Mouse (Mus musculus) cortical plate, adult 2 months (tissue): ENCODE data around the gene Ovch2.

Experiments
- CTCF ChIP-seq: fragments of 200-500 bp; IDR thresholded peaks from 2 replicates; pipeline ENCODE4 v1.5.1; 2011; ENCODE audit warnings: mild to moderate bottlenecking, control low read depth, low read length; ENCODE audit not compliant: insufficient read depth; ENCODE audit errors: extremely low read depth
- POLR2A ChIP-seq: fragments of 200-500 bp; IDR thresholded peaks from 2 replicates; pipeline ENCODE4 v1.6.1; 2011; ENCODE audit warnings: mild to moderate bottlenecking, low read length, control low read depth; ENCODE audit not compliant: insufficient read depth; ENCODE audit errors: extremely low read depth

DNA sequence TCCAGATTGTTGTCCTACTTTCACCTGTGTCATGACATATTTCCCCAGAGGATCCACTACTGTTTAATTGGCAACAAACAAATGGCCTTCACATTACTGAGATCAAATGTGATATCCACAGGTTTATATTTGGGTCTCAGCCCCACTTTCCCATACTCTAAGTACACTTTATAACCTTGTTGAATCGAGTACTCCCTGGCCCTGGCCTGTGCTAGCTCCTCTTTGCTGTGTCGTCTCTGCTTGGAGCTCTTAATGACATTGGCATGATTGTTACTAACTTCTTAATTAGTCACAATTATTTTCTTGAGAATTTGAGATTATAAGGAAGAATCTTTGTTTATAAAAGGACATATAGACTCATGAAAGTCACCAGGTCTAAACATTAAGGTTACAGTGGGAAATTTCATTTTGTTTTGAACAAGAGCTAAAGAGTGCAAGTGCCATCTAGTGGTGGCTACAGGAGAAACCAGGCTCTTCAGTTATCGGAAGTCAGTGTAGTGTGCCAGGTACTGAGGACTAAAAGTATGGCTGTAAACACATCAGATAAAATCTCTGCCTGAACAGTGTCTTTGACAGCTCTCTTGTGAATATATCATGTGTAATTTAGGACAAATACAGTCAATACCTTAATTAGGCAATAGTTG lies 12.9 kb downstream of the Ovch2 start:
- TF ChIP-seq CTCF (peak; percentile 56; the same call in 1 of the 2 replicates), POLR2A (no peak)
